Mouse (Mus musculus) frontal cortex, adult (tissue): ENCODE measurements at regions not wholly inside any gene's neighbourhood (a gene's known extent, or its start where the extent isn't known, plus 50 kb on each side); places are given as distances from the start of the nearest gene placed in this dataset.
"Not testable (repeated sequence)": the region's sequence is repeated elsewhere in the genome, so short reads cannot be mapped to it uniquely, and the experiment has no call there.

ENCODE experiments used
- ATAC-seq: cut with Nextera tagmentation; 2 replicates; pipeline ENCODE4 v1.9.2; 2017; ENCODE audit warnings: mild to moderate bottlenecking, moderate library complexity, mixed read lengths; ENCODE audit not compliant: low TSS enrichment

GRCm38 (mm10) chr2:162867516-162868029, 63.8 kb upstream of the Srsf6 start:
- peak; percentile 65; the same call in 1 of the 2 replicates for ATAC-seq

GRCm38 (mm10) chr2:162866613-162867314, 64.6 kb upstream of the Srsf6 start:
- ATAC-seq = 0 out of 2 replicates have a peak, but pooled peaks have one; percentile 41

GRCm38 (mm10) chr2:162864571-162864970, 66.8 kb upstream of the Srsf6 start:
- ATAC-seq = no peak

DNA sequence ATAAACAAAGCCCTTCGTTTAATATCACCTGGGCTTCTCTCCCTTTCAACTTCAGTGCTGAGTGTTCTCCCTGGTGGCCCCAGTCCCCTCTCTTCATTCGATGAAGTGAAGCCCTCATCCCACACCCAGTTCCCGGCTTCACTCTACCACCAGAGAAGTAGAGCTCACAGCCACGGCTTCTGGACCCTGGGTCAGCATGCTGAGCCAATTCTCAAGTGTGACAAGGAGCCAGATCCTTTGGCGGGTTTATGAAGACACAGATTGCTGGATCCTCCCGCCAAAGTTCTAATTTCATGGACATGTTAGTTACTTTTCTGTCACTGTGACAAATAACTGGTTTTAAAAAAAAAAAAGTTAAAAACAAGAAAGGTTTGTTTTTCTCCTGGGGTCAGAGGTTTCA, 76.7 kb upstream of the Srsf6 start:
- ATAC-seq = no peak

DNA sequence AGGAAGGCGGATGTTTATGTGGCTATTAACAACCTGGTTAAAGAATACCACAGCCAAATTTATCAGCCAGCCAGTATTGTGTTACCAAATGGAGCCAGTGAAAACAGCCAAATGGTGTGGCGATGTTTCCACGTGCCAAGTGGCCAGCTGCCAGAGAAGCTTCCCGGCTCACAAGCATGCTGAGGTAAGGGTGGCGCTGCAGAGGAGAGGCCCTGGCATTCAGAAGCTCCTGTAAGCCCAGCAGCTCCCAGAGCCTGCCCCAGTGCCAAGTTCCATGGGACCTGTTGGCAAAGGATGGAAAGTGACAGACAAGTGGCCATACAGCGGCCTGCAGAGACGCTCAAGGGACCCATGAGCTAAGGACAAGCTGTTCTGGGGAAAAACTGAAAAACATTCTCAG, 77.8 kb upstream of the Srsf6 start:
- peak; percentile 41 for ATAC-seq

GRCm38 (mm10) chr2:162841761-162842160, 89.6 kb upstream of the Srsf6 start:
- ATAC-seq = not testable (repeated sequence)

DNA sequence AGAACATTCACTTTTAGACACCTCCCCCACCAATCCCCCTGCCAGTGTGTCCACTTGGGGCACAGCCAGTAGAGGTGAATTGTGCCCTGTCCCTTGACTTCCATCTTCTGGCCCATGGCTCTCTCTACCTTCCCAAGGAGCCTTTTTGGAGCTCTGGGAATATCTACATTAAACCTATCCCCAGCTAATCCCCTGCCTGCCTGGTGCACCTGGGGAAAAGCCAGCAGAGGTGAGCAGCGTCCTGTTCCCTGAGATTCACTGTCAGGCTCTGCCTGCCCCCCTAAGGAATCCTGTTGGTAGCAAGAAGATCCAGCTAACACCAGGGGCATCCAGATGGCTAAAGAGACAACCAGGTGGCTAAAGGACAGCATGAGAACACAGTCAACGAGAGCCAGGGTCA, 93.6 kb upstream of the Srsf6 start:
- ATAC-seq = no peak

DNA sequence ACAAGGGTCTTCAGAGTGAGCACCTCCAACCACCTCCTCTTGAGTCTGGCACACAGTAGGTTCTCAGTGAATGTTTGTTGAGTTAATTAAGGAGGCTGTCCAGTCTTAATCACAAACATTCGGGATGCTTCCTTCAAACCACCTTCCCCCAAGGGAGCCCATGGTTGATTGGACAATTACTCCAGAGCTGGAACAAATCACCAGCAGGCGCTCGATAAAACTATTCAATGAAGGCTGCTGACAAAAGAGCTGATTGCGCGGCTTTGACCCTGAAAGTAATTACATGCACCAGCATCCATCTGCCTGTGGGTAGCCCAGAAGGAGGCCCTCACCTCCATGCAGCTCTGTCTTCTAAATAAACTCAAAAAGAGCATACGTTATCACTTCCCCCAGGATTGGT, 97.6 kb upstream of the Srsf6 start:
- ATAC-seq = no peak

GRCm38 (mm10) chr2:162818787-162819186, 112.5 kb upstream of the Srsf6 start:
- ATAC-seq = no peak

DNA sequence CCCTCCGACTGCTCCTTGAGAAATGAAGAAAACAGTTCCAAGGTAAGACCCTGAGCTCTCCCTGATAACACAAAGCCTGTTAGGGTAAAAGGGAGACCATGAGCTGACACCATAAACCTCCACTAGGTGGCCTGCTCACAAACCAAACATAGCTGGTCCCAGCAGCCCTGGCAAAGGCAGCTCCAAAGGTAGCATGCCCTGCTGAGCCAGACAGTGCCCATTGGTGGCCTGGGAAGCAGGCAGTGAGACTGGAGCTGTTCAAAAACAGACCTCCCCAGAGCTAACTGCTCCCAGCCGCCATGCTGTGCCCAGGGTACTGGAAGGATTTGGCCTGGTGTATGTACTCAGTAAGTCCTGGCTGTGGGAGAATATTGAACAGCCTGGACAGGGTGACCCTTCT, 117.1 kb upstream of the Srsf6 start:
- peak; percentile 85 for ATAC-seq

- peak; percentile 55 for ATAC-seq
Observed at GRCm38 (mm10) chr2:162807747-162808146, 123.6 kb upstream of the Srsf6 start.

DNA sequence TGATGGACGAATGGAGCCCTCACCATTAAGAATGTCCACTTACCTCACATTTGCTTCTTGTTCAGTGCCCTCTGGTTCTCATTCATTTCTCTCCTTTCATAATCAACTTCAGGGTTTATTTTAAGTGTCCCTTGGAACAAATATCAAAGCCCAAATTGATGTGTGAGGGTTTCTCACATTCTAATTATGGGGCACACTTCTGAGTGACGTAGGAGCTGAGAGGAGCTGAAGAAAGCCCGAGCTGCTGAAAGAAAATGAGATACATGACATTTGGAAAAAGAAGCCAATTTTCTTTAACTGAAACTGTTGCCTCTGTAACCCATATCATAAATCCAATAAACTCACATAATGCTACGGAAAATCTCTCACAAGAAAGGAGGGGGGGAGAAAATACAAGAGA, 134.8 kb upstream of the Srsf6 start:
- peak; percentile 60; the same call in 1 of the 2 replicates for ATAC-seq

- ATAC-seq = 0 out of 2 replicates have a peak, but pooled peaks have one; percentile 16
Observed at GRCm38 (mm10) chr2:162794285-162794684, 133.3 kb upstream of the Ptprt start.

DNA sequence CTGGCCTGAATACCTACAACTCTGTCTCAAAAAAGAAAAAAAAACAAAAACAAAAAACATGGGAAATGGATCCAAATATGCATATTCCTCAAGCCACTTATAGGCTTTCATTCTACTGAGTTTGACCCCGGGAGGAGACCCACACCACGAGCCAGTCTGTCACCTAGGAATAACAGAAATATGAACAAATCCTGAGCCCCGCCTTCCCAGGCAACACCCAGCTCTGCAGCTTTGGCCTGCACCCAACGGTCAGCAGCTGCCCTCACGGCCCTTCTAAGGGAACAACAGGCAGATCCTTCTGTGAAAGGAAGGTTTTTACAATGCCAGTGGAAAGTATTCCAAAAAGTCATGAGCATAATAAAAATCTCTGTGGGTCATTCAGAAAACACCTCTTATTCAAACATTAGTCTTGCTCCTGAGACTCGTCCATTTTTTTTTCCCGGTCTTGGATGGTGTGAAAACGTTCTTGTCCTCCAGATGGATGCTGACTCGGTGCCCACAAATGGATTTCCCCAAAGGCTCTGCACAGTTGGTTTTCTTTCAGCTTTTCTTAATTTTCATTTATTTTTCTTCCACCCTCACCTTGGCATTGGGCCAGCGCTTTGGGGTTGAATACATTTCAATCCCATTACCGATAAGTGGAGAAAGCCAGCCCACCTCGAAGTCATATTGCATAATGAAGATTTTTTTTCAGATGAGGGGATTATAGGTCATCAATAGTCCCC, 130.6 kb upstream of the Ptprt start:
- ATAC-seq = no peak

DNA sequence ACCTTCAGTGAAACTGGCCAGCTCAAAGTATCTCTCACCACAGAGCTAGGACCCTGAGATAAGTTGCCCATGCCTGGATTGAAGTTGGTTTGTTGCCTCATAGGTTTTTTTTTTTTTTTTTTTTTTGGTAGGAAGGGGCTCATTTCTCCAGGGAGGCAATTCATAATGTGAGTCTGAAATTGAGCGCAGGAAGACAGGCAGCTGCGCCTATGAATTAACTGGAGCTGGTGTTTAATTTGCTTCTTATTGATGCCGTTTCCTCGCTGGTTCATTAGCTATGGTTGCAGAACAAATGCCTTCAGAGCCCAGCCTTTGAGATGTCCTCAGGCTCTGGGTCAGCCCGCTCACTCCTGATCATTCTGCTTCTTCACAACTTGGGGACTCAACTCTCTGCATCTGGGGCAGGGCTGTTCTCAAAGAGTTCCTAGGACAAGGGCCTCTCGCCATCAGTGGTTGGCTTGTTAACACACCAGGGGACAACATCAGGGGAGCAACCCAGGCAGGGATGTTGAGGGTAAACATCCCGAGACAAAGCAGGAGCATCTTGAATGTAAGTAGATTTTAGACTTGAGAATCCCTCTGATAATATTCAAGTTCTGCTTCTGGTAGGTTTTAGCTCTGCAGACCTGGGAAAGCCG, 123.3 kb upstream of the Ptprt start:
- ATAC-seq = no peak

GRCm38 (mm10) chr2:162781599-162781998, 120.7 kb upstream of the Ptprt start:
- peak; percentile 82 for ATAC-seq

DNA sequence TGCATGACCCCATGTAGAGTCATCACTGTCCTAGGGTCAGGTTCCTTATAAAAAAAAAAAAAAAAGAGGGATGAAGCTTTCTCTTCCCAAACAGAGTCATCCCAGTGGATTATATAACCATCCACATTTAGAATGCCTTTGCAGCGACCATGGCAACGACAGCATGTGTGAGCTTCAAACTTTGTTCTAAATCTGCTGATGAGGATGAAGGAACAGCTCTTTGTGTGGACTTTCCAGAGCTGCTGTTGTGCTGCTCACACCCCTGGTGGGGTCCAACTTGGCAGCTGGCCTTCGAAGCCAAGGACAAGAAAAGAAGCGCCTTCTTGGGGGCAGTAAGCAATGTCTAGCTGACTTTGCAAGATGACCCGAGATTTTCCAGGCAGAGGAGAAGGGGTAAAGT, 115.6 kb upstream of the Ptprt start:
- peak; percentile 84 for ATAC-seq

DNA sequence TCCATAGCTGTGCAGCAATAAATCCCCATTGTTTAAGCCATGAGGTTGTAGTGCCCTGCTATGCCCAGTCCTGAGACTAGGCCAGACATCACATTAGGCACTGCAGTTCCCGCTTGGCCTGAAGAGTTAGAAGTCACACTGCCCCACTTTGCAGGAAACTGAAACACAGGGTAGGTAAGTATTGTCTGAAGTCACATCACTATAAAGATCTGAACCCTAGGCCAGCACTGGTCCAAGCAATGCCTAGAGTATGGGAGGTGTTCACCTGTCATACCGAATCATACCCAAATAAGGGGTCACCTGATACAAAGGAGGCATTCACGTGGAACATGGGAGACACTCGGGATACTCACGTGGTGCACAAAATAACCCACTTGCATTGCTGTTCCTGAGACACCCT, 111.6 kb upstream of the Ptprt start:
- no peak for ATAC-seq

DNA sequence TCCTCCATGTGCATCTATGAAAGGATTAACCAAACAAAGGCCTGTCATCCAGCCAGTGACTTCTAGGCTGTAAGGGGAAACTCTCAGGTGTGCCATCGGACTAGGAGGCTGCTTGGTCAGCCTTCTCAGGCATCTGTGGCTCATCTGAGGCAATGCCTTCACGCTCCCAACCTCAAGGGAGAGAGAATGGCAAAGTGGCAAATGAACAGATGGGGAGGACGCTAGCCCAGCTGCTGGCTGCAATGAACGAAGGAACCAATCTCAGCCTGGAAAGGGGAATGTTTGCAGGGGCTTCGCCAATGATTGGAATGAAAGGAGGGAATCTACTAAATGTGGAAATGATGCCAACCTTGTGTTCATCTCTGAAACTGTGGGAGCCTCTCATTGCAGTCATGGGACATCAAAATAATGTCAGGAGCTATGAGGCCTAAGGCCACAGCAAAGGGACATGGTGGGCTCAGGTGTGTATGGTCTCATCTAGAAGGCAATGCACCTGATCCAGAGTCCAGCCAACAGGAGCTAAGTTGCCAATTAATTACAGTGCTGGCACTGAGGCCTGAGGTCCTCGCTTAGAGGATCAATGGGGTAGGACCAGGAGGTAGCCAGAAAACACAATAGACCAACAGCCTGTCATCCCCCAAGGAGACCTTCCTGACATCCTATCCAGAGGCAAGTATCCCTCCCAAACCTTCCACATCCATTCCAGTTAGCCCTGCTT, 108.9 kb upstream of the Ptprt start:
- ATAC-seq = no peak

DNA sequence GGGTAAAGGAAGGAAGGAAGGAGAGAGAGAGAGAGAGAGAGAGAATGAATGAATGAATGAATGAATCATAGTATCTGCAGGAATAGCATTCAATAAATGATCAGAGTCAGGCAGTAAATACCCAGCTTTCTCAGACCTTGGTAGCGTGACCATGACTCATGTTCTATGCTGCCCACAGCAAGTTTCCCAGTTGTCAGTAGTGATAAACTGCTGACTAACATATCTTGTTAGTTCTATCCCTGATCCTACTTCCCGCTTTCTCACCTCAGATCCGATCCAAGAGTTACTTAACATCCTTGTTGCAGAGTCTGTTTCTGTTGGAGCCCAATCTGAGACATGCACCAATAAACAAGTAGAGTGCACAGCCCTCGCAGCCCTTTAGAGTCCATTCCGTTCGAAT, 103.1 kb upstream of the Ptprt start:
- peak; percentile 82 for ATAC-seq

DNA sequence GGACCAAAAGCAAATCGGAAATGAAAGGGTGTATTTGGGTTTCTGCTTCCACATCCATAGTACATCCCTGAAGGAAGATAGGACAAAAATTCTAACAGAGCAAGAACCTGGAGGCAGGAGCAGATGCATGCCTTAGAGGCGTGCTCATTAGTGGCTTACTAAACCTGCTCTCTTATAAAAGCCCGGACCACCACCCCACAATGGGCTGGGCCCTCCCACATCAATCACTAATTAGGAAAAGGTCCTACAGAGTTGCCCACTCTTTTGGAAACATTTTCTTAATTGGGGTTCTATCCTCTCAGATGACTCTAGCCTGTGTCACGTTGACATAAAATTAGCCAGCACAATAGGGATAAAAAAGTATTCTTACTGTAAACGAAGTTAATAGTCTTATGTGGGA, 79.6 kb upstream of the Ptprt start:
- ATAC-seq = no peak

DNA sequence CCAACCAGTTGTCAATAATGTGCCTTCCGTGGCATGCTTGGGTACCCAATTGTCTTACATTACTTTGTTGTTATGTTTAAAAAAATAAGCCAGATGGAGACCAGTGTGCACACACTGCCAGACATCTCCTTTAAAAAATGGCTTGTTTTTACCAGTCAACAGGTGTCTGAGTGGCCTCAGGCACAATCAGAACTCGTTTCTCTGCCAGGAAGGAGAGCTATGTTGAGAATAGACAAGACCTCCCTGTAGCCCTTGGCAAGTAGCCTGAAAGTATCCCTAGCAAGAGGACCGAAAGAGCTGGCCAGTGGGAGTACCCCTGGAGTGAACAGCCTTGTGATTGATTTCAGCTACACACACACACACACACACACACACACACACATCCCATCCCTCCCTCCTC, 74.8 kb upstream of the Ptprt start:
- ATAC-seq = no peak
